8 mouse cellular contexts compared by ENCODE assay signal in genomic region chr3:108017473-108018189, GRCm38 (mm10). TPM values are rescaled to one million over a fixed set of nuclear protein-coding genes. Genes with fewer than 3 reads are reported as not detected.
DNase-seq lines count a peak whose midpoint lies in the region; ATAC-seq and TF ChIP-seq lines count a peak whose summit lies in the region.

Gstm1 (minus strand) TSS chr3:108017973.

- peak within 1 kb of the TSS; percentile 81 for H3K4me2 ChIP-seq in heart, embryonic 15.5 days
- H3K4me2 ChIP-seq in liver, embryonic 14.5 days (ENCODE audit: low read depth), result peak within 1 kb of the TSS; percentile 66
- H3K4me2 ChIP-seq in neural tube, embryonic 11.5 days (ENCODE audit: low read depth), result peak within 1 kb of the TSS; percentile 86
- H3K4me2 ChIP-seq in stomach, postnatal 0 days (replicated peaks; ENCODE audit: low read depth), result peak within 1 kb of the TSS; percentile 68

- peaks cover 6% of the 10 kb centered on the region for H3K27me3 ChIP-seq in forebrain, embryonic 10.5 days (ENCODE audit: poor library complexity, severe bottlenecking)
- H3K27me3 ChIP-seq in heart, embryonic 15.5 days, result no peaks in the 10 kb centered on the region
- no peaks in the 10 kb centered on the region for H3K27me3 ChIP-seq in liver, embryonic 14.5 days (ENCODE audit: control insufficient read depth, insufficient read depth, low read length)
- no peaks in the 10 kb centered on the region for H3K27me3 ChIP-seq in neural tube, embryonic 11.5 days (ENCODE audit: control insufficient read depth, insufficient read depth, low read length)
- H3K27me3 ChIP-seq in stomach, postnatal 0 days (ENCODE audit: control insufficient read depth, insufficient read depth, low read length), result no peaks in the 10 kb centered on the region

- peak within 1 kb of the TSS; percentile 58 for H3K9ac ChIP-seq in heart, embryonic 15.5 days
- H3K9ac ChIP-seq in liver, embryonic 14.5 days (replicated peaks), result peak within 1 kb of the TSS; percentile 50
- peak within 1 kb of the TSS; percentile 55 for H3K9ac ChIP-seq in neural tube, embryonic 11.5 days (ENCODE audit: low read length)
- peak within 1 kb of the TSS; percentile 55 for H3K9ac ChIP-seq in stomach, postnatal 0 days (ENCODE audit: low read length)

- no peak for TF ChIP-seq EP300 in liver, embryonic 14.5 days (IDR thresholded peaks at IDR 0.05; ENCODE audit: low read depth)
- no peak for TF ChIP-seq EP300 in stomach, postnatal 0 days (optimal IDR thresholded peaks at IDR 0.05)

- ATAC-seq in heart, embryonic 15.5 days (replicated peaks; ENCODE audit: insufficient number of reproducible peaks, insufficient read depth, low FRiP score, low read depth), result peak; percentile 98
- peak; percentile 90 for ATAC-seq in liver, embryonic 14.5 days (ENCODE audit: insufficient read depth)
- peak; percentile 94 for ATAC-seq in neural tube, embryonic 11.5 days (ENCODE audit: insufficient read depth, low FRiP score, low TSS enrichment)
- peak; percentile 97 for ATAC-seq in stomach, postnatal 0 days (ENCODE audit: low FRiP score, low TSS enrichment)

- H3K4me1 ChIP-seq in forebrain, embryonic 10.5 days, result peaks cover 35% of the 10 kb centered on the region
- H3K4me1 ChIP-seq in heart, embryonic 15.5 days (replicated peaks), result peaks cover 42% of the 10 kb centered on the region
- H3K4me1 ChIP-seq in liver, embryonic 14.5 days (replicated peaks; ENCODE audit: control insufficient read depth in 2 of 2, insufficient read depth in 2 of 2, low read length in 1 of 2), result peaks cover 0 to 16% of the 10 kb centered on the region in 2 experiments; a peak in 2 of 4 replicates
- H3K4me1 ChIP-seq in neural tube, embryonic 11.5 days (ENCODE audit: control insufficient read depth, insufficient read depth, low read length), result peaks cover 11% of the 10 kb centered on the region; the same call in 1 of the 2 replicates
- peaks cover 6% of the 10 kb centered on the region for H3K4me1 ChIP-seq in stomach, postnatal 0 days (replicated peaks; ENCODE audit: control insufficient read depth, insufficient read depth)

- no peaks in the 10 kb centered on the region for H3K36me3 ChIP-seq in forebrain, embryonic 10.5 days (replicated peaks)
- no peaks in the 10 kb centered on the region for H3K36me3 ChIP-seq in heart, embryonic 15.5 days
- H3K36me3 ChIP-seq in liver, embryonic 14.5 days (replicated peaks; ENCODE audit: control insufficient read depth, insufficient read depth, low read depth), result no peaks in the 10 kb centered on the region
- H3K36me3 ChIP-seq in neural tube, embryonic 11.5 days (ENCODE audit: control insufficient read depth, insufficient read depth, low read length), result no peaks in the 10 kb centered on the region
- no peaks in the 10 kb centered on the region for H3K36me3 ChIP-seq in stomach, postnatal 0 days (ENCODE audit: control insufficient read depth, insufficient read depth, low read length)

- no peaks in the 10 kb centered on the region for H3K9me3 ChIP-seq in forebrain, embryonic 10.5 days
- no peaks in the 10 kb centered on the region for H3K9me3 ChIP-seq in heart, embryonic 15.5 days (replicated peaks)
- H3K9me3 ChIP-seq in liver, embryonic 14.5 days (ENCODE audit: control insufficient read depth, low read length), result no peaks in the 10 kb centered on the region
- H3K9me3 ChIP-seq in neural tube, embryonic 11.5 days (ENCODE audit: control insufficient read depth, low read length), result no peaks in the 10 kb centered on the region
- H3K9me3 ChIP-seq in stomach, postnatal 0 days (ENCODE audit: control insufficient read depth, low read length), result no peaks in the 10 kb centered on the region

- peak within 1 kb of the TSS; percentile 87 for H3K27ac ChIP-seq in forebrain, embryonic 10.5 days
- peak within 1 kb of the TSS; percentile 96 for H3K27ac ChIP-seq in heart, embryonic 15.5 days
- H3K27ac ChIP-seq in liver, embryonic 14.5 days, result no peak within 1 kb of the TSS
- H3K27ac ChIP-seq in neural tube, embryonic 11.5 days (ENCODE audit: low read depth, low read length), result peak within 1 kb of the TSS; percentile 46; the same call in 1 of the 2 replicates
- peak within 1 kb of the TSS; percentile 96 for H3K27ac ChIP-seq in stomach, postnatal 0 days (replicated peaks)

- DNase-seq in CD4-positive, CD25-positive, alpha-beta regulatory T cell, adult 2 months (ENCODE audit: low read depth, low spot score), result peak; percentile 75
- peak; percentile 94 for DNase-seq in c-Kit-positive CD71-negative TER-119-negative erythroid progenitor cells, embryonic 14.5 days (ENCODE audit: low read depth)
- peak; percentile 94 for DNase-seq in forebrain, embryonic 10.5 days (ENCODE audit: extremely low spot score, low spot score)
- DNase-seq in kidney, postnatal 25 days, result peak; percentile 97 to 99
- DNase-seq in liver, embryonic 14.5 days (ENCODE audit: low read depth in 3 of 3, low spot score in 3 of 3), result peak; percentile 68 to 69 (median 69)
- DNase-seq in neural tube, embryonic 11.5 days (ENCODE audit: low spot score), result peak; percentile 92
- peak; percentile 97 for DNase-seq in stomach, postnatal 0 days (ENCODE audit: low spot score)

- TF ChIP-seq CTCF in liver, embryonic 14.5 days (IDR thresholded peaks at IDR 0.05; ENCODE audit: low read depth), result peak; percentile 85
- TF ChIP-seq CTCF in stomach, postnatal 0 days (IDR thresholded peaks at IDR 0.05; ENCODE audit: low read depth), result peak; percentile 98

- H3K4me3 ChIP-seq in forebrain, embryonic 10.5 days, result peak within 1 kb of the TSS; percentile 60
- peak within 1 kb of the TSS; percentile 55 for H3K4me3 ChIP-seq in heart, embryonic 15.5 days
- peak within 1 kb of the TSS; percentile 47 for H3K4me3 ChIP-seq in liver, embryonic 14.5 days (ENCODE audit: insufficient read depth in 1 of 2, low read depth in 2 of 2, low read length in 2 of 2)
- H3K4me3 ChIP-seq in neural tube, embryonic 11.5 days (ENCODE audit: low read depth, low read length), result peak within 1 kb of the TSS; percentile 36
- peak within 1 kb of the TSS; percentile 43 for H3K4me3 ChIP-seq in stomach, postnatal 0 days (ENCODE audit: low read depth, low read length)

- WGBS in forebrain, embryonic 10.5 days, result under 1% methylated on average over 31 of the region's 31 CpGs
- WGBS in heart, embryonic 15.5 days, result under 1% methylated on average over 31 of the region's 31 CpGs
- under 1% methylated on average over 31 of the region's 31 CpGs for WGBS in liver, embryonic 14.5 days (ENCODE audit: insufficient replicate concordance)
- WGBS in neural tube, embryonic 11.5 days, result under 1% methylated on average over 31 of the region's 31 CpGs
- under 1% methylated on average over 31 of the region's 31 CpGs for whole genome bisulfite sequencing in stomach, postnatal 0 days

RNA-seq across cellular contexts. Expression of gene Gstm1, which starts in this region (rescaled TPM):
- polyA plus RNA-seq in forebrain, embryonic 10.5 days (2016; fragmentation: Nextera tagmentation; extraction: Ambion mirVana), result 30.4 and 33.4 TPM in 2 replicates
- 72.1 and 88.3 TPM in 2 replicates for polyA plus RNA-seq in heart, embryonic 15.5 days (2015; fragmentation: Nextera tagmentation; extraction: Ambion mirVana)
- polyA plus RNA-seq in liver, embryonic 14.5 days (2012; rRNA removed), result 124 and 152 TPM in 2 replicates
- polyA plus RNA-seq in liver, embryonic 14.5 days (2014; fragmentation: Nextera tagmentation; extraction: Ambion mirVana), result 275 and 312 TPM in 2 replicates
- polyA plus RNA-seq in neural tube, embryonic 11.5 days (2014; fragmentation: Nextera tagmentation; extraction: Ambion mirVana), result 28.0 and 31.5 TPM in 2 replicates
- polyA plus RNA-seq in stomach, postnatal 0 days (2015; fragmentation: Nextera tagmentation; extraction: Ambion mirVana), result 892 and 954 TPM in 2 replicates
